Mouse (Mus musculus) mouse embryonic stem cell (cell line): ENCODE results near the gene Dnah11.

ENCODE experiments used
- in situ Hi-C, 2 experiments: fragments of 300-500 bp; cut with MboI; formaldehyde crosslinking; loops; 1 replicate in 1 of 2; 3 replicates in 1 of 2; pipeline ENCODE4 v1.14.3; 2019 to 2020; ENCODE audit warnings: low sequenced_read_pairs in 2 of 2, low pct_unique_long_range_greater_than_20kb in 1 of 2, mixed read lengths in 1 of 2; ENCODE audit not compliant: unreplicated experiment in 1 of 2

Gene Dnah11

DNA sequence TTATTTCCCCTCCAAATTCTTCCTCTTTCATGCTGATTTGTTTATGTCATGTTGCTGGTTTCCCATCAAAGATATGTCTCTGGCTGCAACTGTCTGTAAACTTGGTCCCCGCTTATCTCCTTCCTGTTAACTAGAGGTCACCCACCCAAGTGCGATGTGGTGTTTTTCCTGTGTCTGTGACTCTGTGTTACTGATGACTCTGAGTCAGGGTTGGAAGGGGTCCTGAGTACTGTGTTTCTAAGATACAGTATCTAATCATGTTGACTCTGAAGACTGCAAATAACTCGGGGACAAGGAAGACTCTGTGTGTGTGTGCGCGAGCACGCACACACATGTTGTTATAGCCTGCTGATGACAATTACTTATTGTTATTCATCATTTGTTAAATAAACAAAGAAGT is 179.9 kb downstream of the Dnah11 start:
- in situ Hi-C loops, result no loop called here

DNA sequence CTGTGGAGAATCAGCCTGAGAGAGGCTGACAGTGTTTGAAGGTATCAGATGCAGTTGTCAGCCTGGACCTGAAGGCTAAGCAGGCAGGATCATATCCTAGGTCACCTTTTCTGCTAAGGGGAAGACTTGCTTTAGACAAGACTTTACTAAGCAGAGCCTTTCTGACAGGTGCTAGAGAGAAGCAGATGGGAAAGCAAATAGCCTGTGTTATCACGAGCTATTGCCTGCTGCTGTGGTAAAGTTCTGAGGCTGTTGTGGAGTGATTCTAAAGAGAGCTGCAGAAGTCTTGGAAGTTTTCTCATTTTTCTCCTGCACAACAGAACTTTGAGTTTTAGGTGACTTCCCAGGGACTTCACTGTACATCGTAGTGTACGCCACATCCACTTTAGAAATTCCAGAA is 185.0 kb downstream of the Dnah11 start:
- in situ Hi-C loops, result no loop called here

DNA sequence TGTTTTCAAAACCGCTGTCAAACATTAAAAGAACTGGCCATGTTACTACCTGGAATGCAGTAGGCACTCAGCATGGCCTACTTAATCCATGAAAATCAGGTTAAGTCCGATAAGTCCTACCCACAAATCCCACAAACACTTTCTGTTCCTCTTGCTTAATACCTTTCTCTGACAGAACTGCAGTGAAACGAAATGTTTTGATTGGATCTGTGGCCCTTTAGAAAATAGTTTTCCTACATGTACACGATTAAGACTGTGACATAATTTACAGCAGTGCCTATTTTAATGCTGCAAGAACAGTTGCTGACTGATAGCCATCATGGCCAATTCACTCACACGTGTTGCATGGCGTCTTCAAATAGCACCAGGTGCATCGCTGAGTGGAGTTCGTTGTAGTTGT is 186.9 kb downstream of the Dnah11 start:
- in situ Hi-C loops, result no loop called here

DNA sequence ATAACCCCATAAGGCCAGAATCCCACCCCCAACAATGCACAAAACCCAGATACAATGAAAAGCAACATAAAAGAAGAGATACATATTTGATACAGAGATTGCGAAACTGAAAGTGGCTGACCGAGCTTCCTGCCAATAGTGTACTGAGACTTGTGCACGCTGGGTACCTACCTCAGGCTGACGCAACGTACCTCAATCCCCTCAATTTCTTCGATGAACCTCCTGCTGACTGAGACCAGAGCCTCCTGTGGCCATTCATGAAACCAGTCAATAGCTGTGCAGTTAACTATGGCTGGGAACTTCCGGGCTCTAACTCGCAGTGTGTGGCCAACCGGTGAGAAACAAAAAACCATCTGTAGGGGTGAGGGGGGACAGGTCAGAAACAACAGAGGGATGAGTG is 203.9 kb downstream of the Dnah11 start:
- in situ Hi-C loops, result loop anchor here (25.0 kb wide), 1 partner anchor 867 kb away; no protein-coding TSS in a partner anchor

DNA sequence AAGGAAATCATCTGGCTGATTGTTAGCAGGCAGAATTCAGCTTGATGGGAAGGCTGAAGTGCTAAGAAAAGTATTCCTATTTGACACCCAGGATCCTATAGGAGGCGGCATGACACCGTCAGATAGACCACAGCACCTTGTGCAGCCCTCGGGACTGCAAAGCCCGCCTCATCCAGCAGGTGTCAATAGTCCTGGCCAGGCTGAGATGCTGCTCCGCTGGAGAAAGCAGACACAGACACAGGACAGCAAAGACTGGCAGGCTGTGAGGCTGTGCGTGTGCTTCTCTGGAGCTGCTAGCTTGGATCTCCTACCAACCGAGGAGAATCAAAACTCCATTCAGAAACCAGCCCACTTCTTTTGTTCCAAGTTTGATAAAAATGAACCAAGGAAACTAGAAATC is 205.3 kb downstream of the Dnah11 start:
- in situ Hi-C loops, result loop anchor here (25.0 kb wide), 1 partner anchor 869 kb away; no protein-coding TSS in a partner anchor

DNA sequence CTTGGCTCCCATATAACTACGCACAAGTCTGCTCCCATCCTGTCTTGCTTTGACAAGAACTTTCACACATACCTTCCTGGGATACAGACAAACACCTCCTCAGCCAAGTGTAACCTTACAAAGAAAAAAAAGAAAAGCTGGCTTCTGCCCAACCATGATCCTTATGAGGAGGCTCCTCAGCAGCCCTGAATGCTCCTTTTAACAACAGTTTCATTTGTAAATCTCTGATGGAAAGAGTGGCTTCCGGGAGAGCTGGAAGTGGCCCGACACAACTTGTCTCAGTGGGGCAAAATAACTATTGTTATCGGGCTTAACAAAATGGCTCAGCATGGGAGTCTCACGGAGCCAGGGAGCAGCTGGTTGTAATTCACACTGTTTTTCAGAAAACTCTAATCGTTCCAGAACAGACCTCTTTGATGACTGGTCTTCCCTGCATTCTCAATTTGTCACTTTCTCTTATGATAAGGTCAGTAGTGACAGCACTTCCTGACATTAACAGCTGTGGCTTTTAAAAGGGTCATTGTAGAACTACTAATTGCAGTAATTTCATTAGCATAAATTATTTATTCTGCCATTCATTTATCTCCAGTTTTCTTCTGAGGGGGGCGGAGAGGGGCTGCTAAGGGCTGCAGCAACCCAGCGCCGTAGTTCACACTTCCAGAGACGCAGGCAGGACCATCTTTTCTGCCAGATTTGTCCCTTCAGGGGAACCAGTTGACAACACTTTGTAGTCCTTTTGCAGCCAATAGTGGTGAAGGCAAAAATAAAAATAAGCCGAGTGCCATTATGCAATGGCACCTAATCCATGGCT is 209.6 kb downstream of the Dnah11 start:
- in situ Hi-C loops, result loop anchor here (25.0 kb wide), 1 partner anchor 873 kb away; no protein-coding TSS in a partner anchor

DNA sequence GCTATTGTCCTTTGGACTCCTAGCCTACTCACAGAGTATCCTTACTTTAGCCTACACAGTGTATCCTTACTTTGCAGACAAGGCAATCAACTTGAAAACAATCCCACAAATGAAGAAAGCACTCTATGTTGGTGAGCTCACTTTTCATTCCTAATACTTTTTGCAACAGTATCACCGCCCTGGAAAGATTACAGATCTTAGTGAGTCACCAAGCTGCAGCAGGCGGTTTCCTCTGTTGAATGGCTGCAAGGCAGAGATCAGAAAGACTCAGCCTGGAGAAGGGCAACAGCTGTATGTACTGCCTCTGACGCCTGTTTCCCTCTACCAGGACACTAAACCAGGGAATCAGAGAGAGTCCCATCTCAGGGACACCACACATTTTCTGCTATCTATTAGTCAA is 218.5 kb downstream of the Dnah11 start:
- in situ Hi-C loops, result loop anchor here (25.0 kb wide), 1 partner anchor 882 kb away; no protein-coding TSS in a partner anchor

DNA sequence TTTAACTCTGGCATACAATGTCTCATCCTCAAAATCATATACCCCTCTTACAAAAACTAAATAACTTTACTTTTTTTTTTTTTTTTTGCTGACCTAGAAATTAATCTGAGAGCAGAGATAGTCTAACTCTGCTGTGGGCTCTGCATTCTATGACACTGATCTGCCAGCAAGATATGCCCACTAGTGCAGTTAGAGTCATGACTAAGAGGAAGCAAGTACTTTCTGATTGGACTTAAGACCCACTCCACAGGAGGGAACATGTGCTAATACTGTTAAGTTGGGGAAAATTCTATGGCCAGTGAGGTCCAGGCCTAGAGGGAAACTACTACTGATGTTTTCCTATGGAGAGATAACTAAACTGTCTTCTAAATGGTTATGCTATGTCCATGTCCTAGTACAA is 225.1 kb downstream of the Dnah11 start:
- in situ Hi-C loops, result no loop called here

DNA sequence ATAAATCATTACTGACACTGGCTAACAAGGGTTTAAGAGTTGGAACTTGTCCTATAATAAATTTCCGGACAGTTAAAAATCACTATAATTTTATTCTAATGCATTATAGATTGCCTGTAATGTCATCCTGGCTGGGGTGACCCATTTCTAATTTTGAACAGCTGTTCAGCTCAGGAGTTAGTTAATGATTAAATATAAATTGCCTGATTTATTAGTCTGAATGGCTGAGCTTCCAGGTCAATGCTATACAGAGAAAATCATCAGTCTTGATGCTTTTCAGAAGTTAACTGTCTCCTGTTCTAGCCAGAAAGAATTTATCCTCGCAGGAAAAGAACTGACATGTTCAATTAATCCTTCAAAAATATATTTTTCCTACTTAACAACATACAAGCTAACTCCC is 236.1 kb downstream of the Dnah11 start:
- in situ Hi-C loops, result no loop called here

DNA sequence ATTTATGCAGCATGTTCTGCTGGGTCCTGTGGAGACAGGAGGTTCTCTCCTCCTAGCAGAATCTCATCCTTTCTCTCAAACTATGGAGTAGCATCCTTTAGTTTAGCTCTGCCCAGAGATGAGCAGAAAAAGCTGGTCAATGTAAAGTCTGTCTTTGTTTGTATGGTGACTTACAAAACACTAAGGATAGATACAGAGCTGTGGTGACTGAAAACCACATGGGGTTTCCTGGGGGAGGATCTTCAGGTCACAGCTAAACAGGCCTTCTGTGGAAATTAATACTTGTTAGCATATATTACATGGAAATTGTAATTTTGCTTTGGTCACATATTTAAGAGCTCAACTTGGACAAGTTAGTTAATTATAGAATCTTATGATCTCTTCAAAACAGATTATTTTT is 239.6 kb downstream of the Dnah11 start:
- in situ Hi-C loops, result no loop called here

DNA sequence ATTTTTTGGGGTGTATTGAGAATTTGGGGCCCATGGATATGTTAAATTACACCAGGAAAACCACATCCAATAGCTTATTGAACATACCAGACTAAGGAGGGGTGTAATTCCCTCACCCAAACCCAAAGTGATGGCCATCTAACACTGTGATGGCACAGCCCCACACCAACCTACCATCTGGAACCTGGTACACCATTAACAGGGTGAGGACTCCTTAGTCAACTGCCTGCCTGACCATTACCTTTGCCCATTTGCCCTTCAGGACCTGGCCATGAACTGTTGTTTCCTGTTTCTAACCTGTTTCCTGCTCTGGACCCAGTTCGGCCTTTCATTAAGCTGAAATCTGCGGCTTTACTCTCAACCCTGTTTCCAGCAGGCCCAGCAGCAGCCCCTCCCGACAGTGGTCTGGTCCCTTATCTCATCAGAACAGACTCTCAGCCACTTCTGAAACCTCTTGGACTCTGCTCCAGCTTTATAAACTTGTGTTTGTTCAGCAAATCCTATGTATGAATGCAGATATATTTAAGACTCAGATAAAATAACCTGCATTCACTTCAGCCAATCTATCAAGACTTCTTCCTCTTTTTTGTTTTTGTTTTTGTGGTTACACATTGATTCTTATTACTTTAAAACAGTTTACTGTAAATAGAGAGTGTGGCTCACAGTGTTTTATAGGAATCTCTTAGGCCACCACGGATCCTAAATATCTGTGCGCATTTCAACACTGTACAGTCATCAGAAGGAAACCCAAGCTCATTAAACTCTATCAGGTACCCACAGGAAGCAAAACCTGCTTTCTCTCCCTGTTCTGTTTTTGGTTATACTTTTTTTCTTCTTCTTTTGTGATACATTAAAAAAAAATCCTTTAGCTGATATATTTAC is 251.8 kb downstream of the Dnah11 start:
- in situ Hi-C loops, result no loop called here

DNA sequence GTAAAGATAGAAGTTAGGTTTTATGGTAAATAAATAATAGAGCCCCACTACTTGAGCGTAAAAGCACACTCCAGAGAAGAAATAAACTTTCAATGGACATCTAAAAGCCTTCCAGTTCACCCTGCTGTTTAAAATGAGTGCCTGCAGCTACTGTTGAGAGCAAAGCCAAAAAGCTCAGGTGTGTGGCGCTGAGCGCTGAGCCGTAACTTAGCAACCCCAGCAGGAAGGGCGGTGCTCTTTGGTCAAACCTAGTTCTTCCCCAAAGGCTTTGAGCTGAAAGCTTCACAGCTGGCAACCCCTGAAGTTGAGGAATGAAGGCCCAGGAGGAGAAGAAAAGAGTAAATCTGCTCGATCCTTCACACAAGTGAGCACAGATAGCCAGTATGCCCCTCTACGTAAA is 256.9 kb downstream of the Dnah11 start:
- in situ Hi-C loops, result no loop called here

DNA sequence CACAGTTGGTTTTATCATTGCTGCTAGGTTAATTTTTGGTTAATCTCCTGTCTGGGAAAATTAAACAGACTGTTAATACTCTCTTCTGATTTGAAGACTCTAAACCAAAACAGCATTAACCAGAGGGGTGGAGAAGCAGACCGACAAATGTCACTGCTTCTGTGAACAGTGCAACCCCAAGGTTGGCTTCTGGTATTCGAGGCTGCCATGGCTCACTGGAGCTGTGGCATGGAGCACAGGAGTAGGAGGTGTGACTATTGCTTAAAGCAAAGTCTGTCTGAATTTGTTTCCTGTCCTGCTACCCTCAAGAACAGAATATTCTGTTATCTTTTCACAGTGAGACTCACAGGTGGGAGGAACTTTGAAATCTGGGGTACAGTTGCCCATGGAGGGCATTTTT is 260.6 kb downstream of the Dnah11 start:
- in situ Hi-C loops, result no loop called here

DNA sequence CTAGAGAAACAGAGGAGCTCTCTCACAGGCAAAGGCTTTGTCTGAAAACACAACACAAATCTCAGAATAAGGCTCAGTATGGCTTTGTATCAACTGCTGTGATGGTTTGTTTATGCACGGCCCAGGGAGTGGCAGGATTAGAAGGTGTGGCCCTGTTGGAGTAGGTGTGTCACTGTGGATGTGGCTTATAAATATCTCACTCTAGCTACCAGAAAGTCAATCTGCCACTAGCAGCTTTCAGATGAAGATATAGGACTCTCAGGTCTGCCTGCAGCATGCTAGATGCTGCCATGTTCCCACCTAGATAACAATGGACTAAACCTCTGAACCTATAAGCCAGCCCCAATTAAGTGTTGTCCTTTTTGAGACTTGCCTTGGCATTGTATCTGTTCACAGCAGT is 266.8 kb downstream of the Dnah11 start:
- in situ Hi-C loops, result no loop called here

DNA sequence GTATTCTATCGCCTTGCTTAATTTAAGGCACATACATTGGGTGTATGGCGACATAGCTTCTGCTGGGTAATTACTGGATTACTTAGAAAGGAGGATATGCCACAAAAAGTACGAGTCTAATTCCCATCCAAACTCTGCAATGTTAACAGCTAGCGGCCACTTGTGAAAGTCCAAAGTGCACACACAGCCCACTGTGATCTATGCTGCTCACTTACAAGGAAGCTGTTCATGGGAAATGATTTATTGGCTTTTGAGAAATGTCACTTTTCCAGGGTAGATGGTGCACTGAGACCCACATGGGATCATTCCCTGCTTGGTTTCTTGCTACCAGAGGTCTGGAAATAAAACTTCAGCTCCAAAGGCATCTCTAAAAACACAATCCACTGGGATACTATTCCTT is 269.1 kb downstream of the Dnah11 start:
- in situ Hi-C loops, result no loop called here

DNA sequence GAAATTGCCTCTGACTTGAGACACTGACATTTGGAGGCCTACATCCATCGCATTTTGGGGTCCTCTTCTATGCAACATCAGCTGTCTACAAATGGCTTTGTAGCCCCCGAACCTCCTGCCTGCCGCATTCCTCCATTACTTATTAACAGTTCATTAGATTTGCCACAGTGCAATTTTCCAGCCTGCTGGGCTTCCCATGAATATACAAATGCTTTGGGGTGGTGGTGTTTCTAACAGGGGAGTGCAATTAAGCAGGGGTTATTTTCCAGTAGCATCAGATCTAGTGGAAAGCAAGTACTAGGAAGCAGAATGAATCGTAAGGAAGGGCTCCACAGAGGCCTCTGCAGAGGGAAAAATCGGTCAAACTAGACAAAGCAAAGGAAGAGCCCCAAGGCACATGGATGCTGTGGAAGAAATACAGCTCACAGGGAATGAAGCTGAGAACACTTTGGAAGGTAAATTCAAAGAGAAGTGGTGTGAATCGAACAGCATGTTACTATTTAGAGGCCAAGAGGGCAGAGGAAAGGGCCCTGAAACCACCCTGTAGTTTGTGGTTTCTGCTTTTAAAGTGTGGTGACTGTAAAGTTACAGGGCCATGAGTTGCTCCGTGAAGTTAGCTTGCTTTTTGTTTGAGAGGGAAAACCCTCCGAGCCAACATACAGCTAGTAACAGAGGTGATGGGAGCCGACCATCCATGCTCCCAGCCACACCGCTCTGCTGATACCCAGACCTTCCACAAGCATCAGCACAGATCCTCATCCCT is 282.8 kb downstream of the Dnah11 start:
- in situ Hi-C loops, result no loop called here

DNA sequence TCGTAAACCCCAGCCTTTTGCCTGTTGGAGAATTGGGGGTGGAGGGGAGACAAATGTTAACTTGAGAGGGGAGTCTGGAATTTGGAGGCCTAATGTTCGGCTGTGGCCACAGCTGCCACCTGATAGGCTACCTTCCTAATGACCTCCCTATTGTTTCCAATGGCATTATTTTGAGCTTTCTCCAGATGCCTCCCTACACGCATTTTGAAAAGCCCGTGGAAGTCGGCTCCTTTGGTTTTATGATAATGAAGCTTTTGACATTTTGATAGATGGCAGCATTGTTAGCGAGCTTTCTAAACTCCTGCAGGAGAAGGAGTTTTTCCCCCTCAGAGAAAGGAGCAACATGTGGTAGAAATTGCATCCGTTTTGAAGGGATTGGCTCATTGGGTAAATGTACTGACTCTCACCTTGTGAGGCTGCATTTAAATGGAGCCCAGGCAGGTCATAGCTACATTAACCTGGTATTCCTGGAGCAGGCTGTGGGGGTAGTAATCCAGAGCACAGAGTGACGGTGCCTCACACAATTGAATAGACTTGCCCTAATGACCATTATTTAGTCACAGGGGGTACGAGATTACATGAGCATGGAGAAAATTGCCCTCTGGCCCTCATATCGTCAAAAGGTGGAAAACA is 284.1 kb downstream of the Dnah11 start:
- in situ Hi-C loops, result no loop called here

DNA sequence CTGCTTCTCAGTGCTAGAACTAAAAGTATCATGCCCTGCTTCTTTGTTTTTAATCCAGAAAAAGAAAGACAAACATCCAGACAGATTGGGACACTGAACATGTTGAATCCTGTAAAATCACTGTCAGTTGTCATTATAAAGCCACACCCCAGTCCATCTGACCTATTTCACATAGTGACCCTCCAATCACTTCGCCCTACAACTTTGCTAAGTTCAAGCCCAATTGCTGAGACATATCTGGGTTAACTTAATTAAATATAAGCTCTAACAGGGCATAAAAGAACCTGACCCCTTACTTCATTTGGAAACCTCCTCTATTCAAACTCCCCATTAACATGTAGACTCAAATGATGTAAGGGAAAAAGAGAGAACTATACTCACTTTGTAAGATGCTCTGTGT is 287.4 kb downstream of the Dnah11 start:
- in situ Hi-C loops, result no loop called here
